Mouse (Mus musculus) cerebral cortex, adult 2 months (tissue): ENCODE measurements around the gene Nsun2.

Experiments
- WGBS: fragments of 180-500 bp; shearing (Covaris S2); methylation state at CpG from one replicate; pipeline ENCODE4 v1.1.7; 2018; 5-methylcytosine and 5-hydroxymethylcytosine counted together

The Nsun2 gene

DNA sequence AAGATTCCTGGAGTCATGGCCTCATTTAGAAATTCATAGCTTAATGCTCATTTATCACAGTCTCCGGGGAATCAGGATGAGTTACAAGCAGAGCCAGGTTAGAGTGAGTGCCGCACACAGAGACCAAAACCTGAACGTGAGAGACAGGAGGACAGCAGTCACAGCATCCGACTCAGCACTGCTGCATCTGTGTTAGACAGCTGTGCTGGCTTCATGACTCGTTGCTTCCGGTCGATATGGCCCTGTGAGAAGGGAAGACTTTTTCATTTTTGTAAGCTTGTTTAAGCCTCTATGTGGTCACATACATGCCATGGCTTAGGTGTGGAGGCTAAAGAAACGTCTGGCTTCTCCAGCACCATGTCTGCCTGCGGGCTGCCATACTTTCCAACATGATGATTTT lies 104.1 kb downstream of the Nsun2 start:
- WGBS, result 84% methylated on average over 9 of the region's 9 CpGs

DNA sequence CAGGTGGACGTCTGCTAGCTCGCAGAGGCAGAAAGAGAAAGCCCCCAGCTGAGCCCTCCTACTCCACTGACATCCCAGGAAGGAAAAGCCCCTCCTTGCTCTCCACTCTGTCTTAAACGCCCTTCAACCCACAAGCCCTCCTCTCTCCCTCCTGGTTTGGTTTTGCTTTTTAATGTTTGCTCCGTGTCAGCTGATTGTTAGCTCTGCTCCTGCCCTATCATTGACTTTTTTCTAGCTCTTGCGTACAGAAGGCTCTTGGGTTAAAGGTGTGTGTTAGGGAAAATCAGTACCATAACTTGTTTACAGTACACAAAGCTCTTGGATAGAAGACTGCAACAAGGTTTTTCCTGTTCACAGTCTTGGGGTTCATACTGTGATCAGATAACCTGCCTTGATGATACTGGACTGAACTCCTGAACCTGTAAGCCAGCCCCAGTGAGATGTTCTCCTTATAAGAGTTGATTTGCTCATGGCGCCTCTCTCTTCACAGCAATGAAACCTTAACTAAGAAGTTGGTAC lies 104.6 kb downstream of the Nsun2 start:
- WGBS, result 91% methylated on average over 6 of the region's 6 CpGs

DNA sequence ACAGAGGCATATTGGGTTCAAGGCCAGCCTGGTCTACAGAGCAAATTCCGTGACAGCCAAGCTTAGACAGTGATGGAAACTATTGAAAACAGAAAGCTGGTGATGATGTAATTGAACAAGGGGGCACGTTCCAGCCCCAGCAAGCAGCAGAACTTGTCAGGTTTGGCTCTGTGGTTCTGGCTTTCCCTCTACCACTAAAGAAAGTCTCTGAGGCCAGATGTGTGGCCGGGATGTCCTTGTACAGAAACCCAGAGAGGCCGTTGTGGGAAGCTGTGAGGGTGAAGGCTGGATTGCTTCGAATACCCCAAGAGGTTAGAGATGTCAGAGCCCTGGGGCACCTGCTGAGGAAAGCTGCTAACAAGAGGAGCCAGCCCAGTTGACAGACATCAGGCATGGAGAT lies 105.7 kb downstream of the Nsun2 start:
- WGBS, result 94% methylated on average over 5 of the region's 5 CpGs

DNA sequence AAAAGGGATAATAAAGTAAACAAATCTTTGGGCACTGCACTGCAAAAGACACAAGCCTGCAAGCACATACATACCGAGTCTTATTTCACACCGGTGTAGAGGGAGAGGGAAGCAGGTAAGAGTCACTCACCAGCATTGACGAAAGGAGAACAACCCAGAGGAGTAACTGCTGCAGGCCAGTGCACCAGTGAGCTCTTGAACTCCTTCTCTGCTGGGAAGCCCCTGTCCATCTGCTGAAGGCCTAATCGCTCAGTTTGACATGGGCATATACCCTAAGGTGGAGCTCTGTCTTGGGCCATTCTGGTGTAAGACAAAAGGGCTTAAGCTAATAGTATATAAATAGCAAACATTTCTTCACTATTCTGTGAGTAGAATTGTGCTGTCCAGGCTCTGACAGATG lies 106.6 kb downstream of the Nsun2 start:
- 96% methylated on average over 4 of the region's 4 CpGs for WGBS

DNA sequence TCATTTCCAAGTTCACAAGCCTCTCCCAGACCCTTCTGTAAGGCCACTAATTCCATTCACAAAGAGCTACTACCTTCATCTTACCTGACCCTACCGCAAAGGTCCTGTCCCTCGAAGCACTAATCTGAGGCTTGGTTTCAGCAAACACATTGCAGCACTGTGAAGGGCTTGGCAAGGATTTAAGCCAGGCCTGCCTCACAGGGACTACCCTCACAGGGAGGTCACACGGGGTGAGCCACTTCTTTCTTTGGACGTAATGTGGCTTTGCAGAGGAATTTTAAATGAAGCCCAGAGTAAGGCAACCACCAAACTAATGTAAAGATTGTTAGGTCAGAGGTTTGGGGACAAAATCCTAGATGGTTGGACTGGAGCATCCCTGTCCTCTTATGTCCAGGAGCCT lies 107.0 kb downstream of the Nsun2 start:
- WGBS, result 81% methylated on average over 4 of the region's 4 CpGs

DNA sequence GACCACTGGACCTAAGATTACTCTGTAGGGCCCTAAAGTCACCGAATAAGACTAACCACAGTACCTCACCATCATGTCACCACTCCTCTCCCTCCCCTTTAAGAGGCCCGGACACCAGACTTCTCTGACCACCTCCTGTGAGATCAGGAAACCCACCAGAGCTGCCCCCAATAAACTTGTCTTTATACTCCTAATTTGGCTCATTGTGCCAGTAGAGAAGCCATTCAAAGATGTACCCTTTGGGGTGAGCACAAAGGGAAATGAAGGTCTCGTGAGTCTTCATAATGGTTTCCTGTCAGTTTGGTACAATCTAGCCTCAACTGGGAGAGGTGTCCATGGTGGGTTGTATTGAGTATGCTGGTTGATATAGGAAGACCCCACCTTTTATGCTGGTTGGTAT lies 107.5 kb downstream of the Nsun2 start:
- WGBS, result 88% methylated on average over 3 of the region's 3 CpGs

GRCm38 (mm10) chr13:69642656-69643216 lies 109.2 kb downstream of the Nsun2 start:
- 78% methylated on average over 5 of the region's 5 CpGs for WGBS

- 79% methylated on average over 2 of the region's 2 CpGs for WGBS
These were observed 110.4 kb downstream of the Nsun2 start for GRCm38 (mm10) chr13:69643937-69644336.

GRCm38 (mm10) chr13:69644427-69645166 lies 111.1 kb downstream of the Nsun2 start:
- 70% methylated on average over 13 of the region's 13 CpGs for WGBS

DNA sequence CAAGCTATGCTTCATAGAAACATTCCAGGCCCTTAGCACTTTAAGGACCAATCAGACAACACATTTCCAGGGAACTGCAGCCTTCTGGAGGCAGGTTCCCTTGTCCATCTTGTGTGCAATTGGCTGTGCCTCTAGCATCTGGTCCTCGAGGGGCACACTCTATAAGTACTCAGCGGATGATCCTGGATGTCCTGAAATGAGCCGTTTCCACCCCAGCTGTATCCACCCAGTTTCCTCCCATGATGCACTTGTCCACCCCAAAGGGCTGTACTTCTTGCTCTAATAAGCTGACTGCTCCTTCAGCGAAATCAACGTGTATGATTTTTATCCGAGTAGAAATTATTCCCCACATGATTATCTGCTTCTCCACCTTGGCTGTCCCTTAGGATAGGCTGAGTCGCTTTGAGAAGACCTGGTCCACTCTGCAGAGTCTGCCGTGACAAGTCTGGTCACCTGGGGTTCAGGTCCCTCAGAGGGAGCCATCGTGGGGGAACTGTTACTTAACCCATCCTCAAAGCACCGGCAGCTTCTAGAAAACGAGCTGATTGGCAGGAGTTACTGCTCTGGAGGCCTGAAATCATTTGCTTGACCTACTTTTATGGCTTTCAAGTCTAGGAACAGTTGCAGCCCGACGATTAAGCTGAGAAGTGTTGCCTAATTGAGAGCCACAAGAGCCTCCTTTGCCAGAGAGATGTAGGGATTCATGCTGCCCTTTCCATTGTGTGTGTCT lies 112.3 kb downstream of the Nsun2 start:
- WGBS, result 60% methylated on average over 13 of the region's 13 CpGs

- 86% methylated on average over 9 of the region's 9 CpGs for WGBS
These were observed 112.9 kb downstream of the Nsun2 start for GRCm38 (mm10) chr13:69646481-69646880.

GRCm38 (mm10) chr13:69654508-69654907 lies 121.0 kb downstream of the Nsun2 start:
- WGBS, result 68% methylated on average over 3 of the region's 3 CpGs

GRCm38 (mm10) chr13:69672121-69672520 lies 138.6 kb downstream of the Nsun2 start:
- WGBS, result 86% methylated on average over 5 of the region's 5 CpGs

DNA sequence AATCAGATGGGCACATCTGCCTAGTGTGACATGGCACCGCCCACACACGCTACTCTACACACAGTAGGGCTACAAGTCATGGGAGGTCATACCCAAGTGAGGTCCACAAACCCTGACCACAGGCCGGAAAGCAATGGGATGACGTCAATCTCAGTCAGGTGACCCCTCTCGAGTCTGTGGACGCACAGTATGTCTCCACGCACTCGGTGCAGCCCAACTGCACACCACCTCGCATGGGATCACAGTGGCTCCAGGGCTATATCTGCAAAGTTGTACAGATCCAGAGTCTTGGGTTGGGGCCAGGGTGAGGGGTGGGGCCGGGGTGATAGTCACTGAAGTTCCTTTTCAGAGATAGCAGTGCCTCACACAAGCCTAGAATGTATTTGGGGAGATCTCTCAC lies 139.0 kb downstream of the Nsun2 start:
- WGBS, result 95% methylated on average over 10 of the region's 10 CpGs

DNA sequence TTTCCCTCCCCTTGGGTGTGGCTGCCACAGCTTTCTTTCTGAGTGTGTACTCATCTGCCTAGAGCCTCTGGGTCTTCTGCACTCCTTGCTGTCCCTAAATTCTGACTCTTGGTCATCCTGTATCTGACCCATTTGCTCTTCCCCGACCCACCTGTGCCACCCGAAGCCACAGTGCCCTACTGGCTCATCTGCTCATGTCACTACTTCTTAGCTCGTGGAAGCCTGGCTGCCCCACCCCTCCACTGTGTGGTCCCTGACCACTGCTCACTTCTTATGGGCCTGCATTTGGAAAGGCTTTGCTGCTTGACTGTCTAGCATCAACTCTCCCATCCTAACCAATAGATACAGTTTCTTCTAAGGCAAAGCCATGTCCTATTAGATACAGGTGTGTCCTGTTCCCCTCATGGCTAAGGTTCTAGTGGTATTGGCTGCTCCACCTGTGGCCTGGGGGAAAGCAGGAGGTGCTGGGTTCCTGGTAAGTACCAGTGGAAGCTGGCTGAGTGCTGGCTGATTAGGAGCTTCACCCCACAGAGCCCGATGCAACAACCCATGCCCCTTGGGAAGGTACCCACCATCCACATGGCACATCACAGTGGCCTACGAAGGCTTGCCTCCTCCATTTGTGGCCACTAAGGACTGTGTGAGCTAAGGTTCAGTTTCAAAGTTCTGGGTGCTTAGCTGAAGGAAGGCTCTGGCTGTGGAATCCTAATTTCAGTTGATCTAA lies 139.8 kb downstream of the Nsun2 start:
- WGBS, result 85% methylated on average over 5 of the region's 5 CpGs

GRCm38 (mm10) chr13:69673921-69674618 lies 140.5 kb downstream of the Nsun2 start:
- 83% methylated on average over 10 of the region's 10 CpGs for WGBS
